Mouse (Mus musculus): ENCODE data around the gene Pigb.
A peak's percentile ranks its signal among the peaks of the same experiment; 100 is the strongest.

Gene Pigb

GRCm38 (mm10) chr9:72988706-72989105, 51.5 kb downstream of the Pigb start:
- DNase-seq, result no peak

DNA sequence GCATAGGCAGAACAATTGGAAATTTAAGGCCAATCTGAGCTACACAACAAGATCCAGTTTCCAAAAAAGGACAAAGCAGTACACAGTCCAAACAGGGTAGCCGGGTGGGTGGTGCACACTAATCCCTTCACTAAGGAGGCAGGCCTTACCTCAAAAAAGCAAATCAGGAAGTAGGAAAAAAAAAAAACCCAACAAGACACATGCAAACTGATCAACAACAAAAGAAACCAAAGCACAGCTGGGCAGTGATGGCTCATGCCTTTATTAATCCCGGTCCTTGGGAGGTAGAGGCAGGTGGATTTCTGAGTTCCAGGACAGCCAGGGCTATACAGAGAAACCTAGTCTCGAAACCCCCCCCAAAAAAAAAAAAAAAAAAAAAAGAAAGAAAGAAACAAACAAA, 52.5 kb downstream of the Pigb start:
- no peak for DNase-seq

DNA sequence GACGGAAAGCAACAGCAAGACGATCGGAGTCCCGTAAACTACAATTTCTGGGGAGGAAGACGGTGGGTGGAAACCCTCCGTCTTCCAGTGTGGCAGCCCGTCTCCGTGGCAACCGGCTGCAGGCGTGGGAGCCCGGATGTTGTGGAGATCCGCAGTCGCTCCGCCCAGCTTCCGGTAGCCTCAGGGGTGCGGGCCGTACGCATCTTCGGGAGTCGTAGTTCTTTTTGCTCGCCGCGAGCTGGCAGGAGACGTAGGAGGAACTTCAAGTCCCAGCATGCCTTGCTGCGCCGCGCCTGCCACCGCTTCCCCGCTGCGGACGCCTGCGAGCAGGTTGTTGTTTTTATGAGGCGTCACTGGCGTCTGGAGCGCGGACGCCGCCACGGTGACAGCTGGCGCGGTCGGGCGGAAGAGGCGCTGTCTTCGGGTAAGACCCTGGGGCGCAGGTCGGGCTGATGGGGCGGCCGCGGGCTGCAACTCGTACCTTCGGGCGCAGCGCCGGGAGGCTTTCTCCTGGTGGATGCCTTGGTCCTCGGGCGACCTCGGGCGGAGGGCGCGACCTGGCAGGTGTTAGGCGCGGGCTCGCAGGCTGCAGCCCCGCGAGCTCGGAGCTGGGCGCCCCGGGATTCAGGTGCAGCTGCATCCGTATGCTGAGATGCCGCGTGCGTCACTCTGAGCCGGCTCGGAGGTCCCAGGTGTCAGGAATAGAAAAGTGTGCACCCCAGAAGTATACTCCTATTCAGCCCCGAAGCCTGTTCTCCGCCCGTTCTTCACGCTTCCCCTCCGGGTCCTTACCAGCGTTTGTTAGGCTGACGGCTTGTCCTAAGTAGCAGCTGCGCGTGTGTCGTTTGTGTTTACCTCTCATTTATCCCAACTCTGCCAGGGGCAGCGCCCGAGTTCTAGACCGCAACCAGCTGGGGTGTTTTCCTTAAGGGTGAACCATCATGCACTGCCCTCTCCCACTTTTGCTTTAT, 54.6 kb downstream of the Pigb start, which contains the start of the genes Ccpg1os and Ccpg1:
Ccpg1os (minus strand) TSS at position 133 of the 971 bp plus-strand sequence.
Ccpg1 (plus strand) TSS at position 180 of the 971 bp plus-strand sequence.
- DNase-seq, result peak; percentile 93

GRCm38 (mm10) chr9:72983066-72983465, 57.1 kb downstream of the Pigb start:
- DNase-seq, result no peak

DNA sequence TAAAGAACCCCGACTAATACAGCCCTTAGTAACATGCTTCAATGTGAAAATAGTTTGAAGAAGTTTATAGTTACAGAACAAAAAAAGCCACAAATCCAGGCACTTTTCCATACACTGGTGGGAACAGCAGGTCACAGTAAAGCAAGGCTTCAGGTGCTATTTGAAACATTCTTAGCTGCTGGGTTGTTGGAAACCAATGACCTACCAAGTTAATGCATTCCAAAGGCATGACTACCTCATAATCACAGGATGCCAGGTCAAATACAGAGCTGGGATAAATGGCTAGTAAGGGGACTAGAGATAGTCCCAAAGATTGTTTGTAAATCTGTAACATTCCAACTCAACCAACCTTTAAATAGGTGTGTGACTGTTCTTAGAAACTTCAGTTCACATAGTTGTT, 64.9 kb downstream of the Pigb start:
- DNase-seq, result no peak

GRCm38 (mm10) chr9:72974734-72975133, 65.4 kb downstream of the Pigb start:
- DNase-seq, result no peak

DNA sequence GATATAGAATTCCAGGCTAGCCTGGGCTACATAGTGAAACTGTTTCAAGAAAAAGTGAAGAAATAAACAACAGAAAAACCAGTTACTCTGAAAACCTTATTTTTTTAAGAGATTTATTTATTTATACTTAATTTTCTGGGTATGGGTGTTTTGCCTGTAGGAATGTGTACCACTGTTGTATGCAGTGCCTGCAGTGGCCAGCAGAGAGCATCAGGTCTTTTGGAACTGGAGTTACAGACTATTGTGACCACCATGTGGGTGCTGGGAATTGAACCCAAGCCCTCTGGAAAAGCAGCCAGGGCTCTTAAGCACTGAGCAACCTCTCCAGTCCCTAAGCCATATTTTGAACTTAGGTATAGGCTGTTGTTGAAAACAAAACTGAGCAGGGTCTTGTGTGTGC, 67.2 kb downstream of the Pigb start:
- DNase-seq, result no peak

DNA sequence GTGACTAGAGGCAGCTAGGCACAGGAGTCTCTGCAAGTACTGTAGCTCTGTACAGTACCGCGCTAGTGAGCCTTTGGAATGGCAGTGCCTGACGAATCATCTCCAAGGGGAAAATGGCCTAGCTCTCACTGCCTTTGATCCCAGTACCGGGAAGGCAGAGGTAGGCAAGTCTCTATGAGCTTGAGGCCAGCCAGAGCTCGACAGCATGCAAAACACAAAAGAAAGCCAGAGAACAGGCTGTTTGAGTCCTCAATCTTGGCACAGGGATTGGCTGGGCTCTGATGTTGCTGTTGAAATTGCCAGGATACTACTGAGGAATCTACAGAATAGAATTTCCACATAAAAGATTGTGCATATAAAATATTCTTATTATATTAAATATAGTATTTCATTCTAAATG, 67.7 kb downstream of the Pigb start:
- DNase-seq, result no peak

DNA sequence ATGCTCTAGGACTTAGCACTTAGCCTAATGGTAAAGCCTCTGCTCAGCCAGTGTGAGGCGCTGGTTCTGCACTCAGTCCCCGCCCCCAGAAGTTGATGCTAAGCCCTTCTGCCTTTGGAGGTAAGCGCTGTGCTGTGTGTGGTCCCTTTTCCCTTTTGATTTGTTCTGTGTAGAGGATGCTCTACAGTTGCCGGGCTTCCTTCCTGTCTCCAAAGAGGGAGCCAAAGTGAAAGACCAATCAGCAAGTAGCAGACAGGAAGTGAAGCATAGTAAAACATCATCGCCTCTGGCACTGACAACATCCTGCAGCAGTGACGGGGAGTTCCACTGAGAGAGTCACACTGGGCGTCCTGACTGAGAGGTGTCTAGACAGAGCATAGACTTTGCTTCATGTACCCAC, 70.3 kb downstream of the Pigb start:
- DNase-seq, result no peak

DNA sequence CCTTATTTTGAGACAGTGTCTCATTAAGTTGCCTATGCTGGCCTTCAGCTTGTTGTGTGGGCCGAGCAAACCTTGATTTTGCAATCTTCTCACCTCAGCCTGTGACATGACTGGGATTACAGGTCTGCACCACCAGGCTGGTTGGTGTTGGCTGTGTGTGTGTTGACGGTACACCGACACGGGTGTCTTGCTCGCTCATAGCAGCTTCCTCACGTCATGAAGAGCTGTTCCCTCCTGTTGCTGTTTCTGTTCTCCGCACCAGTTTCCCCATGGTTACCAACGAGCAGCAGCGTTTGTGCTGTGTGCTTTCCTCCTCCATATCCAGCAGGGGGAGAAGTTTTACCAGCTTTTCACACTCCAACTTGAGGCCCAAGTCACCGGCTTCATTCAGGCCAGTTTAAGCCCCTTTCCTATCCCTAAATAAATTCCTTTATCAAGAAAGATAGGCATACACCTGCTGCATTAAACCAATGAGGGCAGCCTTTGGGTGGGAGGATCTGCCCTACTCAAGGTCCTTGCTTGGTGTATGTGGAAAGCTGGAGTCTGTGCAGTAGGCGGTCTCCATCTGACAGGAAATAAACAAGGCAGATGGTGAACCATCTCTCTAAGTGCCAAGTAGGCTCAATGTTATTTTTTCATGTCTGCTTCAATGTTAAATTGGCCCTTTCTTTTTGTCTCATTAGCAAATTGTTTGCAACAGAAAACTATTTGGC, 71.7 kb downstream of the Pigb start:
- peak; percentile 39 for DNase-seq

- DNase-seq, result no peak
Measured at GRCm38 (mm10) chr9:72961959-72962358, 78.2 kb downstream of the Pigb start.

GRCm38 (mm10) chr9:72961346-72961745, 78.8 kb downstream of the Pigb start:
- DNase-seq, result no peak

DNA sequence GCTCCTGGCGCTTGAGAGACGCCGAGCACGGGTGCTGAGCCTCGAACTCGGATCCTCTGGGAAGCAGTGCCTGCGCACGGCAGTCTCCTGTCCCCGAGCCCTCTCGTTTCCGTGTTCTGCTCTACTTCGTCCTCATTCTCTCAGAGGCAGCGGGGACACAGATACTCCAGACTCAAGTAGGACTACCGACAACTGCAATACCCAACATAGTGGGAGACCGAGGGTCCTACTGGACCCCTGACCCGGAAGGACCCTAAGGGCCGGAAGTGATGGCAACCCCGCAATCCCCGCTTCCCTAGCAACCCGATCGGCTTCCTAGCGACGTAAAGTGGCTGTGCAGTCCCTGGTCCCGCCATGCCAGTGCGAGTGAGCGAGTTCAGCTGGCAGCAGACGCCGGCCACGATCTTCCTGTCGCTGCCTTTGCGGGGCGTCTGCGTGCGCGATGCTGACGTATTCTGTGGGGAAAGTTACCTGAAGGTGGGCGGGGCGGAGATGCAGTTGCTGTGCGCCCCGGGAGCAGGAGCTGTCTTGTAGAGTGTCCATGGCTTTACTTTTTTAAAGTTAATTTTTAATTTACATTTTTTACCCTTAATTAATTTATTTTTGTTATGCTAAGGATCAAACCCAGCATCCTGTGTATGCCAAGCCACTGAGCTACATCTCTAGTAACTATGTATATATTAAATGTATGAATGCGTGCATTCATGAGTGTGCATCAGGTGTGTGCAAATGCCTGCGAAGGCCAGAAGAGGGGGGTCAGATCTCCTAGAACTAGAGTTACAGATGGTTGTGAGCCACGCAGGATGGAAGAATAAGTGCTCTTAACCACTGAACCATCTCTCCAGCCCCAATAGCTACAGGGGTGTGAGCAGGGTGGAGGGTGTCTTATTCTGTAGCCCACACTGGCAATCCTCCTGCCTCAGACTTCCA, 81.4 kb downstream of the Pigb start, which contains the start of the genes Dyx1c1 and Gm44503:
Dyx1c1 (plus strand) TSS at position 265 of the 930 bp plus-strand sequence.
Gm44503 (plus strand) TSS at position 332 of the 930 bp plus-strand sequence.
- peak; percentile 74 for DNase-seq

Data from right cerebral cortex, postnatal 4 days (tissue).